Mouse (Mus musculus) adrenal gland, adult 18-20 months (tissue): ENCODE measurements around the gene Rfc1. TPM values are rescaled to one million over a fixed set of nuclear protein-coding genes. Genes with fewer than 3 reads are reported as not detected.
A peak's percentile ranks its signal among the peaks of the same experiment; 100 is the strongest.

Source experiments
- DNase-seq, 2 experiments: peaks; one replicate each; pipeline ENCODE4 v3.0.0; 2021 to 2022; ENCODE audit warnings: low spot score in 2 of 2
- long read RNA-seq, 2 experiments: library from polyadenylated mRNA; stranded (forward); transcript quantifications; one replicate each; pipeline ENCODE4 v2.0.0; 2021
- total RNA-seq, 2 experiments: library from RNA; stranded (reverse); gene quantifications; 1 replicate in 1 of 2; 2 replicates in 1 of 2; pipeline ENCODE4 v1.2.3; 2021

Gene Rfc1
- total RNA-seq, result 10 to 100 TPM; 31.3 to 43.8 TPM
- long read RNA-seq, experiment 1, full-length matches to known transcripts, result 18 of 34 reads
- long read RNA-seq, experiment 1, partial matches to known transcripts, result 9 of 34 reads
- long read RNA-seq, experiment 1, other reads (novel, unspliced or antisense), result 7 of 34 reads
- long read RNA-seq, experiment 2, full-length matches to known transcripts, result 14 of 47 reads
- long read RNA-seq, experiment 2, partial matches to known transcripts, result 25 of 47 reads
- long read RNA-seq, experiment 2, other reads (novel, unspliced or antisense), result 8 of 47 reads

- DNase-seq, result peak; percentile 87
Observed at GRCm38 (mm10) chr5:65335298-65336074, at the start of gene Rfc1. Gene Rfc1, minus strand, starts transcription at chr5:65335670.

- no peak for DNase-seq
Observed at GRCm38 (mm10) chr5:65374746-65375145, 39.3 kb upstream of the Rfc1 start.

GRCm38 (mm10) chr5:65371551-65371950 lies 36.1 kb upstream of the Rfc1 start:
- no peak for DNase-seq

- DNase-seq, result no peak
Observed at GRCm38 (mm10) chr5:65367837-65368236, 32.4 kb upstream of the Rfc1 start.

GRCm38 (mm10) chr5:65357771-65358170 lies 22.3 kb upstream of the Rfc1 start:
- no peak for DNase-seq

- DNase-seq, result no peak
Observed at GRCm38 (mm10) chr5:65356851-65357250, 21.4 kb upstream of the Rfc1 start.

GRCm38 (mm10) chr5:65354985-65355384 lies 19.5 kb upstream of the Rfc1 start:
- DNase-seq, result no peak

GRCm38 (mm10) chr5:65354097-65354496 lies 18.6 kb upstream of the Rfc1 start:
- DNase-seq, result no peak

GRCm38 (mm10) chr5:65350508-65350907 lies 15.0 kb upstream of the Rfc1 start:
- no peak for DNase-seq

GRCm38 (mm10) chr5:65348168-65348567 lies 12.7 kb upstream of the Rfc1 start, which contains the start of gene Klb:
Gene Klb, plus strand, starts transcription at chr5:65348314.
- DNase-seq, result no peak

- DNase-seq, result no peak
Observed at GRCm38 (mm10) chr5:65340167-65340566, 4.7 kb upstream of the Rfc1 start.

GRCm38 (mm10) chr5:65338394-65338793 lies 2.9 kb upstream of the Rfc1 start:
- no peak for DNase-seq

- DNase-seq, result no peak
Observed at GRCm38 (mm10) chr5:65336075-65336355, 545 bp upstream of the Rfc1 start.

- DNase-seq, result no peak
Observed at GRCm38 (mm10) chr5:65334788-65335187, 682 bp downstream of the Rfc1 start.

GRCm38 (mm10) chr5:65329971-65330370 lies 5.5 kb downstream of the Rfc1 start:
- DNase-seq, result no peak

- DNase-seq, result no peak
Observed at GRCm38 (mm10) chr5:65326212-65326611, 9.3 kb downstream of the Rfc1 start.

GRCm38 (mm10) chr5:65324758-65325355 lies 10.6 kb downstream of the Rfc1 start:
- no peak for DNase-seq

- DNase-seq, result no peak
Observed at GRCm38 (mm10) chr5:65324271-65324670, 11.2 kb downstream of the Rfc1 start.

GRCm38 (mm10) chr5:65322165-65322564 lies 13.3 kb downstream of the Rfc1 start:
- no peak for DNase-seq

- no peak for DNase-seq
Observed at GRCm38 (mm10) chr5:65319176-65319575, 16.3 kb downstream of the Rfc1 start.

- DNase-seq, result no peak
Observed at GRCm38 (mm10) chr5:65308866-65309265, 26.6 kb downstream of the Rfc1 start.

GRCm38 (mm10) chr5:65308208-65308607 lies 27.3 kb downstream of the Rfc1 start:
- no peak for DNase-seq
